Mouse (Mus musculus) heart, adult 2 months (tissue): ENCODE data around the gene Cep41.

Experiments
- CTCF ChIP-seq: fragments of 200-600 bp; IDR thresholded peaks from 2 replicates; pipeline ENCODE4 v1.8.1; 2022; ENCODE audit warnings: antibody characterized with exemption, mild to moderate bottlenecking, moderate library complexity
- POLR2A ChIP-seq: fragments of 200-500 bp; IDR thresholded peaks from 2 replicates; pipeline ENCODE4 v1.6.1; 2011; ENCODE audit warnings: mild to moderate bottlenecking, low read depth, low read length, control low read depth; ENCODE audit not compliant: insufficient read depth

- TF ChIP-seq CTCF (no peak), POLR2A (no peak)
Observed at GRCm38 (mm10) chr6:30604342-30604867, 89.1 kb downstream of the Cep41 start.
